Mouse (Mus musculus): ENCODE measurements around the gene Adamtsl5. TPM values are rescaled to one million over a fixed set of nuclear protein-coding genes. Genes with fewer than 3 reads are reported as not detected.

The Adamtsl5 gene
- polyA plus RNA-seq, 1 experiment from 2014 or later = 12.7 TPM

DNA sequence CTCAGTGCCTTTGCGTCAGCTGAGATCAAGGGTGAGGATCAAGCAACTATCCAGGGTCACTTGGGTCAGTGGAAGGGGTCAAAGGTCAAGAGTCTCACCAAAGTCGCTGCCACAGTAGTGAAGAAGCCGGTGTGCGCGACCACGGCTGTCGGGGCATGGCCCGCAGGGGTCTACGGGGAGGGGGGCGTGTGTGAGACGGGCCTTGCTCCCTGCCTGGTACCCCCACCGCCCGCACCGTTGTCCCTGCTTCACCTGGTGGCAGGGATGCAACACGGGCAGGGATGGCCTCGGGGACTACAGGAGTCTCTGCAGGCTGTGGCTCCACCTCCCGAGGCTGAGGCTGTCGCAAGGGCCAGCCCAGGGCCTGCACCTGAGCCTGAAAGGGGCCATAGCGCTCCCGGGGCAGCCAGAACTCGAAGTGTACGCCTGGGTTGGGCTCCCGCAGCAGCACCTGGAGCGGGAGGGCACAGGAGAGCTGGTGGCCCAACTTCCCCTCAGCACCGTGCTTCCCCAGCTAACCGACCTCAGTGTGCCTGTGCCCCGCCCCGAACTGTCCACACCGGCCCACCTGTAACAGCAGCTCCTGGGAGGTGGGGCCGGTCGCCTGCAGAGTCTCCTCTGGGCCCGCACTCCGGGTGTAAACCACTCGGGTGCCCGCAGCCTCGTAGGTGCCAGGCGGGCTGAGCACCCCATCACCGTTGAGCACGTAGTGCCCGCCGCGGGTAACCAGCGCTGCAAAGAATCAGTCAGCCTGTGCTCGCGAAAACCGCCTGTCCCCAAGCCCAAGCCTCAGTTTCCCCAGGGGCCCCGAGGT lies 6.5 kb downstream of the Adamtsl5 start:
- Histone ChIP-seq H3K4me2 (peak overlapping the region; percentile 58), H3K4me1 (replicated peaks) (peaks cover 43% of the 10 kb centered on the region), H3K27ac (no peak overlapping the region), H3K27me3 (peaks cover 68% of the 10 kb centered on the region), H3K9ac (peak overlapping the region; percentile 2; the same call in 1 of the 2 replicates), H3K36me3 (no peaks in the 10 kb centered on the region), H3K9me3 (replicated peaks) (no peaks in the 10 kb centered on the region), H3K4me3 (peak overlapping the region; percentile 40)
- 9% methylated on average over 47 of the region's 47 CpGs for WGBS
- no peak for ATAC-seq (replicated peaks; ENCODE audit: insufficient number of reproducible peaks, insufficient read depth, low FRiP score, low read depth)

DNA sequence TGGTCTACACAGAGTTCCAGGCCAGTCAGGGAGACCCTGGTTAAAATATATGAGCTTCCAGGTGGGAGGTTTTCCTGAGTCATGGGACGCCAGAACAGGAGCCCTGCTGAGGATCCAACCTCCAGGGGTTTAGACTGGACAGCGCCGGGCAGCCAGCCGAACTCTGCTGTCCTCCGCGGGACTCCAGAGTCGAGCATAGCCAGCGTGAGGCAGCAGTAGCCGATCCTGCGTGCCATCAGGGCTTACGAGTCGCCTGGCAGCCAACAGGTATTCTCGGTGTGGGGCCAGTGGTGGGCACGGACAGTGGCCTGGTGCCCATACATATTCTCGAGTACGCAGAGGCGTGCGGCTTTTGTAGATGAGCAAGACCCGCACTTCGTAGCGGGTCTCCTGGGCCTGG lies 7.2 kb downstream of the Adamtsl5 start:
- Histone ChIP-seq H3K4me2 (no peak overlapping the region), H3K36me3 (no peaks in the 10 kb centered on the region), H3K27ac (no peak overlapping the region), H3K27me3 (peaks cover 62% of the 10 kb centered on the region), H3K9ac (no peak overlapping the region), H3K4me3 (no peak overlapping the region), H3K9me3 (replicated peaks) (no peaks in the 10 kb centered on the region), H3K4me1 (replicated peaks) (peaks cover 43% of the 10 kb centered on the region)
- ATAC-seq (replicated peaks; ENCODE audit: insufficient number of reproducible peaks, insufficient read depth, low FRiP score, low read depth) = no peak
- WGBS = 32% methylated on average over 21 of the region's 21 CpGs

DNA sequence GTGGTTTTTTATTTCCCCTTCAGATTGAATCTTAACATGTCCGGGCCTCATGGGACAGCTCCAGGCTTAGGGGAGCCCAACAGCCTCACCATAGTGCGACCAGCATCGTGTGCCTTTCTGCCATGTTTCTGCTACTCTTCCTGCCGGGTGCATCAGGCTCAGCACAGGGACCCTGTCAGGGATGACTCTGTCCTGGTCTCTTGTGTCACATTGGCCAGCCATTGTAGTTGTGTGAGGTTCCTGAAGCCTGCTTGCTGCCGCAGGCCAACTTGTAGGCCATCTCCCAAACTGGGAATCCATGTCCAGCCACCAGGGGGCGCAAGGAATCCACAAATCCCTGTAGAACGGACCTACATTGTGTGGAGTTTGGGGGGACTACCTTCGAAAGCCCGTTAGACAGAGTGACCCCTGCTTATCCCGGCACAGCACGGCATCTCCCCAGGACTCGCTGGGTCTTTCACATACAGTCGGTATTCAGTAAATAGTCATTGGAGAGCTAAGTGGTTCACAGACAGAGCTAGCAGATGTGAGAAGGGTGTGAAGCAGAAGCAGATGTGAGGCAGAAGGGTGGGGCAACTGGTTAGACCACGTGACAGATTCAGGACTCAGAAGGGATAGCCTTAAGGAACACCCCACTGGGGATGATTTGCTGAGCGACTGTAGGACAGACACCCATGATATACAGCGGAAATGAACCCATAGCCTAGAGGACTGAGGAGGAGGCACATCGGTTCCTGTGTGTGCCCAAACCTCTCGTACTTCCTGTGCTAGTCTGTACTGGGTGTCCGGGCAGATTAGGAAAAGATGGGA lies 8.1 kb downstream of the Adamtsl5 start:
- ATAC-seq (replicated peaks; ENCODE audit: insufficient number of reproducible peaks, insufficient read depth, low FRiP score, low read depth) = no peak

DNA sequence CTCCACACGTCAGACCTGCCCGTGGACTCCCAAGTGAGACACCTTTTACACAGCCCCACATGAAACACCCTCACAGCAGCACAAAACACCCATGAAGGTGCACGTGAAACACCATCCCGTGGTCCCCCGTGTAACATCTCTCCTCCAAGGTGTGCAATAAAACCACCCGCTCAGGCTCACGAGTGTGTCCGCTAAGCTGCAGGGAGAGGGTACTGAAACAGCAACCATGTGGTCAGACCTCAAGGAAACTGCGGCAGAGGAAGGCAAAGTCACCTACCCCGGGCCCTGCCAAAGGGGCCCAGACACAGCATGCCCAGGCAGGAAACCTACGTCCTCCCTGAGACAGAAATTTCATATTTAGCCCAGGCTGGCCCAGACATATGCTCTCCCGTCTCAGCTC lies 11.9 kb downstream of the Adamtsl5 start:
- Histone ChIP-seq H3K9me3 (replicated peaks) (no peaks in the 10 kb centered on the region), H3K4me3 (no peak overlapping the region), H3K9ac (no peak overlapping the region), H3K27me3 (peaks cover 48% of the 10 kb centered on the region), H3K4me2 (no peak overlapping the region), H3K4me1 (replicated peaks) (0 out of 2 replicates have a peak, but pooled peaks cover 5% of the 10 kb centered on the region), H3K27ac (no peak overlapping the region), H3K36me3 (no peaks in the 10 kb centered on the region)
- 81% methylated on average over 12 of the region's 12 CpGs for WGBS
- no peak for ATAC-seq (replicated peaks; ENCODE audit: insufficient number of reproducible peaks, insufficient read depth, low FRiP score, low read depth)

More for the DNA sequence above, 8.1 kb downstream of the Adamtsl5 start:
- WGBS = 20% methylated on average over 19 of the region's 19 CpGs
- no peak overlapping the region for H3K4me3 ChIP-seq
- no peak overlapping the region for H3K9ac ChIP-seq
- peaks cover 41% of the 10 kb centered on the region for H3K4me1 ChIP-seq (replicated peaks)
- H3K27me3 ChIP-seq = peaks cover 59% of the 10 kb centered on the region
- no peaks in the 10 kb centered on the region for H3K9me3 ChIP-seq (replicated peaks)
- H3K4me2 ChIP-seq = no peak overlapping the region
- no peak overlapping the region for H3K27ac ChIP-seq
- H3K36me3 ChIP-seq = no peaks in the 10 kb centered on the region

DNA sequence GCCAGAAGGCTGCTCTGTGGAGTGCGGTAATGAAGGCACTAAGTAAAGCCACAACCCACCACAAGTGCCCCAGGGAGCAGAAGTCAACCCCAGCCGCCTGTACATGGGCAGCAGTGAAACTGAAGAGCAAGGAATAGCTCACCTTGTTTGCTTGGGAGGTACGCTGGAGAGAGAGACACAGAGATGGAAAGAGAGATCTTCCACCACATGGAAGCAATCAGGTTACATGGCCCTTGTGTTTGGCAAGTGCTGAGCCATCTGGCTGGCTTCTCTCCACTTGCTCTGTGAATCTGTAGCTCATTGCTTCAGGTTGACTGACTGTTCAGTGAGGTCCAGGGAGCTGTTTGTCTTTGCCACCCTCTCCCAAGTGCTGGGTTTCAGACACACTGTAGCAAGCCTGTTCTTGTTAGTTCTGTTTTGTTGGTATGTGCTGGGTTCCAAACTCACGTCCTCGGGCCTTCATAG lies 15.7 kb downstream of the Adamtsl5 start:
- H3K27me3 ChIP-seq = peaks cover 45% of the 10 kb centered on the region
- no peak overlapping the region for H3K27ac ChIP-seq
- no peak for ATAC-seq (replicated peaks; ENCODE audit: insufficient number of reproducible peaks, insufficient read depth, low FRiP score, low read depth)
- H3K9me3 ChIP-seq (replicated peaks) = no peaks in the 10 kb centered on the region
- no peak overlapping the region for H3K9ac ChIP-seq
- WGBS = 82% methylated on average over 5 of the region's 5 CpGs
- no peak overlapping the region for H3K4me2 ChIP-seq
- no peak overlapping the region for H3K4me3 ChIP-seq
- H3K4me1 ChIP-seq (replicated peaks) = peaks cover 21% of the 10 kb centered on the region
- H3K36me3 ChIP-seq = no peaks in the 10 kb centered on the region

- ATAC-seq (replicated peaks; ENCODE audit: insufficient number of reproducible peaks, insufficient read depth, low FRiP score, low read depth) = no peak
- Histone ChIP-seq H3K9me3 (replicated peaks) (no peaks in the 10 kb centered on the region), H3K36me3 (no peaks in the 10 kb centered on the region), H3K27me3 (peaks cover 46% of the 10 kb centered on the region), H3K9ac (no peak overlapping the region), H3K4me3 (no peak overlapping the region), H3K27ac (no peak overlapping the region), H3K4me2 (no peak overlapping the region), H3K4me1 (replicated peaks) (peaks cover 21% of the 10 kb centered on the region)
- 55% methylated on average over 10 of the region's 10 CpGs for WGBS
These were observed 16.3 kb downstream of the Adamtsl5 start for GRCm38 (mm10) chr10:80331636-80332524.

DNA sequence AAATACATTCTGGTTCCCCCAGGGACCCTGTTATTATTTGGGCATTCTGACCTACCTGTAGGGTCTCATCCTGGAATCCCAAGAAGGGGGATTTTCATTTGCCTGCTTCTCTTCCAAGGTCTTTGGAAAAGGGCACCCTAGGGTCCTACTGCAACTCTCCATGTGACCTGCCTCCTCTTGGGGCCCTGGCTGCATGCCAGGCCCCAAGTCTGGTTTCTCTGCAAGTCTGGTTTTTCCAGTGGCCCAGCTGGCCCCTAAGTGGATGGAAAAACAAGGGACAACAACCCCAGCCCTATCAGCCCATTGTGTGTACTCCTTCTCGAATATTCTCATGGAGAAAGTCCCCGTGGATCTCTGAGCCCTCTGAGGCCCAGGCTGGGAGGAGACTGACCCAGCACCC lies 17.3 kb downstream of the Adamtsl5 start:
- Histone ChIP-seq H3K9me3 (replicated peaks) (no peaks in the 10 kb centered on the region), H3K4me2 (peak overlapping the region; percentile 95), H3K4me3 (peak overlapping the region; percentile 55; the same call in 1 of the 2 replicates), H3K9ac (peak overlapping the region; percentile 50; the same call in 1 of the 2 replicates), H3K27ac (no peak overlapping the region), H3K4me1 (replicated peaks) (peaks cover 21% of the 10 kb centered on the region), H3K27me3 (peaks cover 50% of the 10 kb centered on the region), H3K36me3 (no peaks in the 10 kb centered on the region)
- 51% methylated on average over 2 of the region's 2 CpGs for WGBS
- ATAC-seq (replicated peaks; ENCODE audit: insufficient number of reproducible peaks, insufficient read depth, low FRiP score, low read depth) = no peak

GRCm38 (mm10) chr10:80330084-80330483 lies 18.1 kb downstream of the Adamtsl5 start:
- H3K36me3 ChIP-seq = no peaks in the 10 kb centered on the region
- ATAC-seq (replicated peaks; ENCODE audit: insufficient number of reproducible peaks, insufficient read depth, low FRiP score, low read depth) = no peak
- peak overlapping the region; percentile 95 for H3K4me2 ChIP-seq
- peaks cover 52% of the 10 kb centered on the region for H3K27me3 ChIP-seq
- H3K4me3 ChIP-seq = peak overlapping the region; percentile 55
- H3K9me3 ChIP-seq (replicated peaks) = no peaks in the 10 kb centered on the region
- WGBS = 1% methylated on average over 31 of the region's 41 CpGs
- H3K9ac ChIP-seq = peak overlapping the region; percentile 50
- peaks cover 21% of the 10 kb centered on the region for H3K4me1 ChIP-seq (replicated peaks)
- H3K27ac ChIP-seq = no peak overlapping the region

DNA sequence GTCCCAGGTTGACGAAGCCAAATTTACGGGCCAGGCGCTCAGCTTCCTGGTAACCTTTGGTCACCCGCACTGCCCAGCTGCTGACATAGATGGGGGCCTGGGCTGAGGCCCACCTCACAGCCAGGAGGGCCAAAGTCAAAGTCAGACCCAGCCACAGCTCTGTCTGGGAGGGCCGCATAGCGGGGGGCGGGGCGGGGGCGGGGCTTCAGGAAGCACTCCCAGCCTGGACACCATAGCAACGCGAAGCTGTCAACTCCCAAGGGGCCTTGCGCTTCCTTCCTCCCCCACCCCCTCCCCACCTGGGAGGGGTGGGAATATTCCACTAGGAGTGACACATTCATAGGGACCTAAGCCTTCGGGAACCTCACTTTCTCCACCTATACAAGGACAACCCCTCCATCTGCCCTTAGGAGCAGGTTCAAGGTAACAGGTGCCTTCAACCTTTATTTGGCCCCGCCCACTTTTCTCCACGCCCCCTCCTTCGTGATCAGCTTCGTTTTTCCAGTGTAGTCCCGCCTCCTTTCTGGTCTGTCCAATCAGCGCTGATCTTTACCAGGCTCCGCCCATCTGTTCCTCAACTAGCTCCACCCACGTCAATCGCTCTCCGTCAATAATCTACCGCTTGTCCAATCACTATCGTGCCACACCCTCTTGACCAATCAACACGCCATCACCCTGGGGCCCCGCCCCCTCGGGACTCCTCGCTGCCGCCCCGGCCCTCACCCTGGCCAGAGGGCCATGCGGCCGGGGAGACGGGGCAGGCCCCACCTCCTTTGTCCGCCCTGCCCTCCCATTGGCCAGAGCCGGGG lies 18.7 kb downstream of the Adamtsl5 start, which contains the start of the genes Pcsk4 and Reep6:
Gene Pcsk4, minus strand, starts transcription at position 226 of the 809 bp plus-strand sequence.
Gene Reep6, plus strand, starts transcription at position 681 of the 809 bp plus-strand sequence.
- no peaks in the 10 kb centered on the region for H3K36me3 ChIP-seq
- no peak within 1 kb of the TSS for H3K27ac ChIP-seq
- ATAC-seq (replicated peaks; ENCODE audit: insufficient number of reproducible peaks, insufficient read depth, low FRiP score, low read depth) = peak; percentile 96
- peaks cover 21% of the 10 kb centered on the region for H3K4me1 ChIP-seq (replicated peaks)
- H3K4me2 ChIP-seq = peak within 1 kb of the TSS; percentile 95
- peak within 1 kb of the TSS; percentile 50 for H3K9ac ChIP-seq
- H3K9me3 ChIP-seq (replicated peaks) = no peaks in the 10 kb centered on the region
- H3K27me3 ChIP-seq = peaks cover 52% of the 10 kb centered on the region
- 5% methylated on average over 36 of the region's 36 CpGs for WGBS
- peak within 1 kb of the TSS; percentile 55 for H3K4me3 ChIP-seq

GRCm38 (mm10) chr10:80325045-80325444 lies 23.2 kb downstream of the Adamtsl5 start:
- Histone ChIP-seq H3K27me3 (peaks cover 19% of the 10 kb centered on the region; the same call in 1 of the 2 replicates), H3K4me2 (no peak overlapping the region), H3K9me3 (replicated peaks) (no peaks in the 10 kb centered on the region), H3K27ac (no peak overlapping the region), H3K9ac (no peak overlapping the region), H3K4me1 (replicated peaks) (peaks cover 30% of the 10 kb centered on the region), H3K4me3 (no peak overlapping the region), H3K36me3 (no peaks in the 10 kb centered on the region)
- no peak for ATAC-seq (replicated peaks; ENCODE audit: insufficient number of reproducible peaks, insufficient read depth, low FRiP score, low read depth)
- WGBS = 81% methylated on average over 21 of the region's 21 CpGs
